Mouse (Mus musculus) cerebellum, adult 2 months (tissue): ENCODE results near the gene Cd177. TPM values are rescaled to one million over a fixed set of nuclear protein-coding genes. Genes with fewer than 3 reads are reported as not detected.
"Not testable (repeated sequence)": the region's sequence is repeated elsewhere in the genome, so short reads cannot be mapped to it uniquely, and the experiment has no call there.

Experiments
- DNase-seq, 2 experiments: peaks; one replicate each; pipeline ENCODE4 v3.0.0; 2021
- H3K27ac ChIP-seq: fragments of 200-500 bp; 2 replicates; pipeline ENCODE4 v1.5.1; 2012; ENCODE audit warnings: low read length, control low read depth, inconsistent platforms; ENCODE audit not compliant: insufficient read depth
- H3K27me3 ChIP-seq: fragments of 200-500 bp; 2 replicates; pipeline ENCODE4 v1.6.1; 2012; ENCODE audit warnings: inconsistent platforms, mild to moderate bottlenecking, low read length, moderate library complexity; ENCODE audit not compliant: control insufficient read depth, insufficient read depth
- H3K4me1 ChIP-seq: fragments of 200-500 bp; 2 replicates; pipeline ENCODE4 v1.6.1; 2011; ENCODE audit warnings: low read length; ENCODE audit not compliant: control insufficient read depth, insufficient read depth
- H3K4me3 ChIP-seq: fragments of 200-500 bp; replicated peaks from 2 replicates; pipeline ENCODE3; 2011; ENCODE audit warnings: mild to moderate bottlenecking, low read depth, low read length, control low read depth; ENCODE audit not compliant: insufficient read depth
- CTCF ChIP-seq: fragments of 200-500 bp; IDR thresholded peaks from 2 replicates; pipeline ENCODE4 v1.5.1; 2011; ENCODE audit warnings: low read depth, mild to moderate bottlenecking, control low read depth, low read length, moderate library complexity, borderline replicate concordance; ENCODE audit not compliant: insufficient read depth
- POLR2A ChIP-seq: fragments of 200-500 bp; IDR thresholded peaks from 2 replicates; pipeline ENCODE4 v1.6.1; 2011; ENCODE audit warnings: low read length, control low read depth, borderline replicate concordance; ENCODE audit not compliant: insufficient read depth
- WGBS: fragments of 180-500 bp; shearing (Covaris S2); methylation state at CpG from one replicate; pipeline ENCODE4 v1.1.7; 2018; 5-methylcytosine and 5-hydroxymethylcytosine counted together
- polyA plus RNA-seq: library from polyadenylated mRNA; depleted of rRNA; stranded (reverse); fragments of >200 nt; gene quantifications from 2 replicates; pipeline ENCODE4 v1.2.3, GENCODE M21; 2012; rRNA removed

The Cd177 gene
- polyA plus RNA-seq, 1 experiment: 0.11 TPM

DNA sequence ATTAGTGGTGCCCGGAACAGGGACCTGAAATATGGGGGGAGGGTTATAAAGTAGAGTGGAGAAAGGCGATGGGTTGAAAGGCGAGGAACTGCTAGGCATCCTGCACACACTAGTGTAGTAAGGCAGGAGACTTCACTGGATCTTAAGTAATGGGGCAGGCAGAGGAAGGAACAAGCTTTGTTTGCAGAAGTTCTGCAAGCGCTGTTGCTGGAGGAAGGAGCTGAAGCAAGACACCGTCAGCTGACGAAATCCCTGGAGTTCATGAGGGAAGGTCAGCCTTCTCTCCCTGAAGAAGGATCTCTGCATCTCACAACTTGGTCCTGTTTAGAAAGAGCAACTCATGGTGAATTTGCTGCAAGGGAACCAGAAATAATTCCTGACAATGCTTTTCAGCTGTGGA, 45.1 kb downstream of the Cd177 start:
- 84% methylated on average over 6 of the region's 6 CpGs for WGBS
- H3K4me3 ChIP-seq: no peak overlapping the region
- H3K27me3 ChIP-seq: no peaks in the 10 kb centered on the region
- no peak for DNase-seq
- no peaks in the 10 kb centered on the region for H3K4me1 ChIP-seq
- no peak for TF ChIP-seq CTCF
- no peak overlapping the region for H3K27ac ChIP-seq

DNA sequence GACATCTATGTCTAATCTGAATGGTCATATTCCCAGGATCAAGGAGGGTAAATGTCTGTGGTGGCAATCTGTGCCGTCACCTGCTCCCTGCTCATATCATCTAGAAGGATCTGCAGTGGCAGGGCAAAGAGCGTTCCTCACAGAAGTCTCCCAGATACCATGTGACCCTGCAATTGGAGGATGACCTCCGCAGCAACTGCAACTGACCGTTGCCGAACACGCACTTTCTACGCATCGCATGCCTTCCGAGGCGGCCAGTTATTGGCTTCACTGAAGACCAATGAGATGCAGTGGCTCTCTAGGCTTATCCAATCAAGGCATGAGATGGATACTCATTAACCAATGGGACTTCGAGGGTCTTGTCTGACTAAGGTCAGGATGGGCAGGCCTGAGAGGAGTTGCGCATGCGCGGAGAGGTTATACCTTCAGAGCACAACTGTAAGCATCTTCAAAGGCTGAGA, 51.2 kb downstream of the Cd177 start, which contains the start of gene BC049730:
Gene BC049730, plus strand, starts transcription at position 411 of the 461 bp plus-strand sequence.
- H3K27me3 ChIP-seq: no peaks in the 10 kb centered on the region
- no peak within 1 kb of the TSS for H3K4me3 ChIP-seq
- no peaks in the 10 kb centered on the region for H3K4me1 ChIP-seq
- H3K27ac ChIP-seq: no peak within 1 kb of the TSS
- no peak for TF ChIP-seq POLR2A
- TF ChIP-seq CTCF: no peak
- no peak for DNase-seq
- WGBS: 93% methylated on average over 14 of the region's 14 CpGs

- H3K27me3 ChIP-seq, DNase-seq, H3K4me1 ChIP-seq, H3K27ac ChIP-seq, H3K4me3 ChIP-seq: not testable (repeated sequence)
- WGBS: 84% methylated on average over 9 of the region's 9 CpGs
These were observed 57.3 kb downstream of the Cd177 start for GRCm38 (mm10) chr7:24702841-24703240.

- H3K27me3 ChIP-seq, H3K4me3 ChIP-seq, H3K27ac ChIP-seq, H3K4me1 ChIP-seq, DNase-seq: not testable (repeated sequence)
- 90% methylated on average over 4 of the region's 4 CpGs for WGBS
These were observed 62.2 kb downstream of the Cd177 start for GRCm38 (mm10) chr7:24697891-24698290.

Other genes starting within 250 kb of the Cd177 start
- not detected in 2 replicates for gene AC161166.1, start 247.9 kb downstream of the Cd177 start, polyA plus RNA-seq
- 37.0 and 38.3 TPM in 2 replicates for gene Irgq, start 229.6 kb downstream of the Cd177 start, polyA plus RNA-seq
- not detected in 2 replicates for gene Pinlyp, start 214.2 kb downstream of the Cd177 start, polyA plus RNA-seq
- gene Xrcc1, start 214.0 kb downstream of the Cd177 start, polyA plus RNA-seq: 46.2 and 51.3 TPM in 2 replicates
- gene Ethe1, start 172.8 kb downstream of the Cd177 start, polyA plus RNA-seq: 25.7 and 28.0 TPM in 2 replicates
- gene Zfp575, start 172.7 kb downstream of the Cd177 start, polyA plus RNA-seq: 1.4 TPM in 2 replicates
- 0.18 TPM in 1 of 2 replicates, not detected in the other for gene Phldb3, start 149.5 kb downstream of the Cd177 start, polyA plus RNA-seq
- gene Lypd3, start 123.8 kb downstream of the Cd177 start, polyA plus RNA-seq: 0.08 TPM in 1 of 2 replicates, not detected in the other
- gene Tex101, start 83.6 kb downstream of the Cd177 start, polyA plus RNA-seq: not detected in 2 replicates
- not detected in 2 replicates for gene BC049730, start 51.1 kb downstream of the Cd177 start, polyA plus RNA-seq
- not detected in 2 replicates for gene Gm4763, start 33.4 kb downstream of the Cd177 start, polyA plus RNA-seq
- gene Ceacam10, start 16.9 kb upstream of the Cd177 start, polyA plus RNA-seq: 0.29 and 0.30 TPM in 2 replicates
- 4.8 and 6.4 TPM in 2 replicates for gene Gm9844, start 101.9 kb upstream of the Cd177 start, polyA plus RNA-seq
- not detected in 2 replicates for gene Lypd4, start 109.6 kb upstream of the Cd177 start, polyA plus RNA-seq
- gene Dmrtc2, start 109.7 kb upstream of the Cd177 start, polyA plus RNA-seq: not detected in 2 replicates
- gene Rps19, start 124.1 kb upstream of the Cd177 start, polyA plus RNA-seq: 282 and 314 TPM in 2 replicates
- 0.85 and 1.1 TPM in 2 replicates for gene Cd79a, start 137.1 kb upstream of the Cd177 start, polyA plus RNA-seq
- 162 and 173 TPM in 2 replicates for gene Arhgef1, start 142.6 kb upstream of the Cd177 start, polyA plus RNA-seq
- gene Gm4881, start 184.2 kb upstream of the Cd177 start, polyA plus RNA-seq: 1.00 and 1.4 TPM in 2 replicates
- 637 and 648 TPM in 2 replicates for gene Rabac1, start 212.4 kb upstream of the Cd177 start, polyA plus RNA-seq
- 1,466 and 1,473 TPM in 2 replicates for gene Atp1a3, start 245.6 kb upstream of the Cd177 start, polyA plus RNA-seq